Mouse (Mus musculus) layer of hippocampus, postnatal 36 days (tissue): ENCODE data around the gene Vmn1r128. TPM values are rescaled to one million over a fixed set of nuclear protein-coding genes. Genes with fewer than 3 reads are reported as not detected.
"Not testable (repeated sequence)": the region's sequence is repeated elsewhere in the genome, so short reads cannot be mapped to it uniquely, and the experiment has no call there.

Source experiments
- DNase-seq, 2 experiments: peaks; one replicate each; pipeline ENCODE4 v3.0.0; 2022
- total RNA-seq, 2 experiments: library from RNA; stranded (reverse); gene quantifications; 2 replicates each; pipeline ENCODE4 v1.2.3; 2021

Vmn1r128 gene
- not detected for total RNA-seq

GRCm38 (mm10) chr7:21349073-21349472, at the start of gene Vmn1r128:
Gene Vmn1r128, plus strand, starts transcription at chr7:21349373.
- not testable (repeated sequence) for DNase-seq

- not testable (repeated sequence) for DNase-seq
Observed at GRCm38 (mm10) chr7:21301367-21301766, 47.8 kb upstream of the Vmn1r128 start, which contains the start of gene Vmn1r126. Gene Vmn1r126, minus strand, starts transcription at chr7:21301467.

- DNase-seq, result not testable (repeated sequence)
Observed at GRCm38 (mm10) chr7:21319761-21320160, 29.4 kb upstream of the Vmn1r128 start, which contains the start of gene Vmn1r127. Gene Vmn1r127, minus strand, starts transcription at chr7:21319861.

GRCm38 (mm10) chr7:21361191-21361590, 12.0 kb downstream of the Vmn1r128 start, which contains the start of gene Vmn1r129:
Gene Vmn1r129, minus strand, starts transcription at chr7:21361291.
- not testable (repeated sequence) for DNase-seq

Other genes with a start within 250 kb of the Vmn1r128 start
- not detected for gene Vmn1r122, start 215.2 kb upstream of the Vmn1r128 start, total RNA-seq
- not detected for gene Vmn1r123, start 187.2 kb upstream of the Vmn1r128 start, total RNA-seq
- gene Gm5157, start 158.9 kb upstream of the Vmn1r128 start, total RNA-seq, result not detected
- not detected for gene Vmn1r124, start 88.8 kb upstream of the Vmn1r128 start, total RNA-seq
- gene Vmn1r125, start 77.2 kb upstream of the Vmn1r128 start, total RNA-seq, result not detected
- not detected for gene Vmn1r126, start 47.9 kb upstream of the Vmn1r128 start, total RNA-seq
- not detected for gene Vmn1r127, start 29.5 kb upstream of the Vmn1r128 start, total RNA-seq
- not detected for gene Vmn1r129, start 11.9 kb downstream of the Vmn1r128 start, total RNA-seq
- not detected for gene Gm6882, start 83.4 kb downstream of the Vmn1r128 start, total RNA-seq
- not detected for gene Vmn1r130, start 162.4 kb downstream of the Vmn1r128 start, total RNA-seq
- gene Vmn1r131, start 196.7 kb downstream of the Vmn1r128 start, total RNA-seq, result not detected